Mouse (Mus musculus) hindbrain, embryonic 13.5 days (tissue): Measurements from ENCODE around the gene Itgam. TPM values are rescaled to one million over a fixed set of nuclear protein-coding genes. Genes with fewer than 3 reads are reported as not detected.
"Not testable (repeated sequence)": the region's sequence is repeated elsewhere in the genome, so short reads cannot be mapped to it uniquely, and the experiment has no call there.

Experiments
- ATAC-seq: fragments of 200-750 bp; cut with Nextera tagmentation; 2 replicates; pipeline ENCODE4 v1.8.0; 2017; ENCODE audit warnings: moderate TSS enrichment; ENCODE audit not compliant: low FRiP score
- H3K27ac ChIP-seq: fragments of 300-500 bp; sonication (generic); 2 replicates; pipeline ENCODE4 v1.5.1; 2015; ENCODE audit warnings: inconsistent platforms, mild to moderate bottlenecking, moderate library complexity
- H3K27me3 ChIP-seq: fragments of 300-500 bp; sonication (generic); 2 replicates; pipeline ENCODE4 v1.6.1; 2015; ENCODE audit warnings: mild to moderate bottlenecking, inconsistent platforms
- H3K36me3 ChIP-seq: fragments of 300-500 bp; sonication (generic); 2 replicates; pipeline ENCODE4 v1.6.1; 2015; ENCODE audit warnings: mild to moderate bottlenecking, inconsistent platforms
- H3K4me1 ChIP-seq: fragments of 300-500 bp; sonication (generic); replicated peaks from 2 replicates; pipeline ENCODE4 v1.6.1; 2015; ENCODE audit warnings: inconsistent platforms
- H3K4me2 ChIP-seq: fragments of 300-500 bp; sonication (generic); 2 replicates; pipeline ENCODE4 v1.6.1; 2015; ENCODE audit warnings: inconsistent platforms, mild to moderate bottlenecking, moderate library complexity
- H3K4me3 ChIP-seq: fragments of 300-500 bp; sonication (generic); 2 replicates; pipeline ENCODE4 v1.5.1; 2015; ENCODE audit warnings: mild to moderate bottlenecking, inconsistent platforms
- H3K9ac ChIP-seq: fragments of 300-500 bp; sonication (generic); 2 replicates; pipeline ENCODE4 v1.6.1; 2015; ENCODE audit warnings: mild to moderate bottlenecking, inconsistent platforms
- H3K9me3 ChIP-seq: fragments of 300-500 bp; sonication (generic); 2 replicates; pipeline ENCODE4 v1.6.1; 2016; ENCODE audit warnings: inconsistent platforms
- WGBS: fragments of 180-500 bp; shearing (Covaris S2); methylation state at CpG from one replicate; pipeline ENCODE4 v1.1.7; 2015; 5-methylcytosine and 5-hydroxymethylcytosine counted together
- polyA plus RNA-seq: library from polyadenylated mRNA; unstranded; fragments of >200 nt; fragmentation: Nextera tagmentation; extraction: Ambion mirVana; gene quantifications from 2 replicates; pipeline ENCODE4 v1.2.1, GENCODE M21; 2015

The Itgam gene
- 1.1 and 1.4 TPM in 2 replicates for polyA plus RNA-seq

- H3K4me2 ChIP-seq, result no peak within 1 kb of the TSS
- H3K9ac ChIP-seq, result no peak within 1 kb of the TSS
- no peak within 1 kb of the TSS for H3K27ac ChIP-seq
- 93% methylated on average over 7 of the region's 7 CpGs for WGBS
- ATAC-seq, result no peak
- no peak within 1 kb of the TSS for H3K4me3 ChIP-seq
- H3K9me3 ChIP-seq, result no peaks in the 10 kb centered on the region
- H3K27me3 ChIP-seq, result no peaks in the 10 kb centered on the region
- H3K36me3 ChIP-seq, result no peaks in the 10 kb centered on the region
- H3K4me1 ChIP-seq, result no peaks in the 10 kb centered on the region
These were observed at the start of gene Itgam, which contains the start of gene Gm49368 for GRCm38 (mm10) chr7:128062456-128062855. Gene Itgam (plus strand): TSS chr7:128062640. Gene Gm49368 (plus strand): TSS chr7:128062683.

DNA sequence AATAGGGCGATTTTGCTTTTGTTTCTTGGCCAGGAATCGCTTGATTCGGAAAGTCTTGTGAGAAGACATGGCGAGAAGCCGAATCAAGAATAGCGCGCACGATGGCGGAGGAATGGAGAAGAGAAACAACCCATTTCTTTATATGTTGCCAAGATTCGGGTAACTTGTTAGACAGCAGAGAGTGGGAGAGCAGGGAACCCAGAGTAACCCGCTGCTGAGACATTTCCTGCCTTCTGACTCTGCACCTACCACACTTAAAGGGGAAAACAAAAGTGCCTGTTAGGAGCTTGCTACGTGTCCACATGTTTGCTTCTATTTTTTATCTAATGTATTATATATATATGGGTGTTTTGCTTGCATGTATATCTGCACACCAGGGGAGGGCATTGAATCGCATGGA, 49.3 kb upstream of the Itgam start:
- 94% methylated on average over 13 of the region's 13 CpGs for WGBS
- no peak overlapping the region for H3K4me3 ChIP-seq
- H3K27ac ChIP-seq, result no peak overlapping the region
- no peaks in the 10 kb centered on the region for H3K27me3 ChIP-seq
- H3K9ac ChIP-seq, result no peak overlapping the region
- H3K4me1 ChIP-seq, result no peaks in the 10 kb centered on the region
- H3K36me3 ChIP-seq, result no peaks in the 10 kb centered on the region
- ATAC-seq, result no peak
- no peaks in the 10 kb centered on the region for H3K9me3 ChIP-seq
- H3K4me2 ChIP-seq, result no peak overlapping the region

GRCm38 (mm10) chr7:128016134-128016533, 46.3 kb upstream of the Itgam start:
- WGBS, result 91% methylated on average over 5 of the region's 5 CpGs
- not testable (repeated sequence) for H3K9ac ChIP-seq, H3K27me3 ChIP-seq, H3K9me3 ChIP-seq, H3K4me1 ChIP-seq, H3K4me2 ChIP-seq, ATAC-seq, H3K4me3 ChIP-seq, H3K27ac ChIP-seq, H3K36me3 ChIP-seq

- 92% methylated on average over 6 of the region's 6 CpGs for WGBS
- Histone ChIP-seq H3K4me3 (no peak overlapping the region), H3K9ac (no peak overlapping the region), H3K27ac (no peak overlapping the region), H3K4me2 (no peak overlapping the region), H3K9me3 (no peaks in the 10 kb centered on the region), H3K27me3 (no peaks in the 10 kb centered on the region), H3K4me1 (no peaks in the 10 kb centered on the region), H3K36me3 (no peaks in the 10 kb centered on the region)
- no peak for ATAC-seq
These were observed 45.8 kb upstream of the Itgam start for GRCm38 (mm10) chr7:128016650-128017049.

DNA sequence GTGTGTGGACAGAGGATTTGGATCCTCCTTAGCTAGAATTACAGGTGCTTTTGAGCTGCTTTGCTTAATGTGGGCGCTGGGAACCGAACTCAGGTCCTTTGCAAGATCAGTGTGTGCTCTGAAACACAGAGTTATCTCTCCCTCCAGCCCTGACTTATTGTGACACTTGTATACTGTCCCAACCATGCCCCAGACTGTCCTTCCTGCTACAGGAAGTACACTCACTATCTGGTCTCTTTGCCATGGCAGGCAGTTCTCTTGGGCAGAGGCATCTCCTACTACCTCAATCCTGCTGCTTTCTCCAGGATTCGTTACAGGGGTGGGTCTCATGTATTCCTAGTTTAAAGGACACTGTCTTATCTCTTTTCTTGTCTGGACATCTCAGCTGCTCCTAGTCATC, 44.2 kb upstream of the Itgam start:
- H3K4me2 ChIP-seq, result no peak overlapping the region
- 89% methylated on average over 3 of the region's 3 CpGs for WGBS
- H3K4me1 ChIP-seq, result no peaks in the 10 kb centered on the region
- H3K9me3 ChIP-seq, result no peaks in the 10 kb centered on the region
- H3K9ac ChIP-seq, result no peak overlapping the region
- H3K27me3 ChIP-seq, result no peaks in the 10 kb centered on the region
- no peak for ATAC-seq
- H3K27ac ChIP-seq, result no peak overlapping the region
- no peak overlapping the region for H3K4me3 ChIP-seq
- no peaks in the 10 kb centered on the region for H3K36me3 ChIP-seq

DNA sequence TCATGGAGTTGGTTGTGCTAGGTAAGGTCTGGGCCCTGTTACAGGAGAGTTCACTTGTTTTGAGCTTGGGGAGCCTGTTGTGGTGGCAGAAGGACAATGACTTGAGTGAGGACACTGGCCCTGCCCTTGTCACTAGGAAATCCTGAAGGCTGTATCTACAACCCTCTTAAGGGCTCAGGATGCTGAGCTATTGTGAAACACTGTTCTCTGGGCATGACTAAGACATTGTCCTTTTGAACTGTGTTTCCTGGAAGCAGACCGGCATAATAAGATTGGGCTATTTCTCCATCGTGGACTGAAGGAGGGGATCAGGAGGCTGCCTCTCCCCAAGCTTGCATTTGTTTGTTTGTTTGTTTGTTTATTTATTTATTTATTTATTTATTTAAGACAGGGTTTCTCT, 43.3 kb upstream of the Itgam start:
- no peaks in the 10 kb centered on the region for H3K9me3 ChIP-seq
- H3K27me3 ChIP-seq, result no peaks in the 10 kb centered on the region
- H3K36me3 ChIP-seq, result no peaks in the 10 kb centered on the region
- H3K4me3 ChIP-seq, result no peak overlapping the region
- no peaks in the 10 kb centered on the region for H3K4me1 ChIP-seq
- WGBS, result 90% methylated on average over 2 of the region's 2 CpGs
- ATAC-seq, result no peak
- H3K27ac ChIP-seq, result no peak overlapping the region
- no peak overlapping the region for H3K4me2 ChIP-seq
- no peak overlapping the region for H3K9ac ChIP-seq

- H3K4me3 ChIP-seq, result no peak overlapping the region
- WGBS, result 66% methylated on average over 8 of the region's 8 CpGs
These were observed 39.5 kb upstream of the Itgam start for GRCm38 (mm10) chr7:128022974-128023373.

GRCm38 (mm10) chr7:128023565-128023964, 38.9 kb upstream of the Itgam start:
- Histone ChIP-seq H3K9ac (no peak overlapping the region), H3K4me3 (no peak overlapping the region), H3K4me2 (no peak overlapping the region), H3K27ac (no peak overlapping the region), H3K27me3 (no peaks in the 10 kb centered on the region), H3K4me1 (no peaks in the 10 kb centered on the region), H3K36me3 (no peaks in the 10 kb centered on the region), H3K9me3 (no peaks in the 10 kb centered on the region)
- no peak for ATAC-seq
- 91% methylated on average over 4 of the region's 4 CpGs for whole genome bisulfite sequencing

More at GRCm38 (mm10) chr7:128022974-128023373, 39.5 kb upstream of the Itgam start:
- Histone ChIP-seq H3K4me2 (no peak overlapping the region), H3K27me3 (no peaks in the 10 kb centered on the region), H3K9ac (no peak overlapping the region), H3K9me3 (no peaks in the 10 kb centered on the region), H3K4me1 (no peaks in the 10 kb centered on the region), H3K27ac (no peak overlapping the region), H3K36me3 (no peaks in the 10 kb centered on the region)
- ATAC-seq, result no peak

DNA sequence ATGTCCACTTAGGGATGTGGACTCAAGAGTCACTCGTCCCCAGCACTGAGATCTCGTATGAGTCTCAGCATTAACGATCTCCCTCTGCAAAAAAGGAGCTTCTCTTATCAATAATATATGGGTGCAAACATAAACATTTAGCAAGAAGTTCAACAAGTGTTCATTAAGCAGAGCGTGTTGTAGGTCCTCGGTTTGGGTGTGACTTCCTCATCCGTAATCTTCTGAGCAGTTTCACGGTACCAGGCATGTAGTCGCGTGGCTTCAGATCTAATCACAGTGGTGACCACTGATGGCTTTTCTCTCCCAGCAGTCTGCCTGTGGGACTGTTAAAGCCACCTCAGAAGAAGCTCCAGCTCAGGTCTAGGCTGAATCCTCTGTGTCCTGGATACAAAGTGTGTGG, 38.1 kb upstream of the Itgam start:
- Histone ChIP-seq H3K27ac (no peak overlapping the region), H3K9ac (no peak overlapping the region), H3K36me3 (no peaks in the 10 kb centered on the region), H3K4me2 (no peak overlapping the region), H3K4me3 (no peak overlapping the region), H3K4me1 (no peaks in the 10 kb centered on the region), H3K9me3 (no peaks in the 10 kb centered on the region), H3K27me3 (no peaks in the 10 kb centered on the region)
- 95% methylated on average over 9 of the region's 9 CpGs for WGBS
- ATAC-seq, result no peak

DNA sequence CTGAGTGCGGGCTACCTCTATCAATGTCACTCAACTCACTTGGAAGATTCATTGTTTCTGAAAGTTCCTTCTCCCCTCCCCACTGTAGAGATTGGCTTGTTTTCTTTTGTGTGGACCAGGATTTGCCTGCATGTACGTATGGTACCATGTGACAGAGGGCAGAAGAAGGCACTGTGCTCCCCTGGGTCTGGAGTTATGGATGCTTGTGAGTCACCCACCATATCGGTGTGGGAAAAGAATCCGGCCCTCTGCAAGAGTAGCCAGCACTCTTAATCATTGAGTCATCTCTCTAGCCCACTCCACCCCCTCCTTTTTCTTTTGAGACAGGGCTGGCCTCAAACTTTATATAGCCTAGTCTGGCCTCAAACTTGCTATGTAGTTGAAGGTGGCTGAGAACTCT, 37.5 kb upstream of the Itgam start:
- no peaks in the 10 kb centered on the region for H3K4me1 ChIP-seq
- H3K4me2 ChIP-seq, result no peak overlapping the region
- H3K9me3 ChIP-seq, result no peaks in the 10 kb centered on the region
- no peak overlapping the region for H3K4me3 ChIP-seq
- no peaks in the 10 kb centered on the region for H3K36me3 ChIP-seq
- H3K9ac ChIP-seq, result no peak overlapping the region
- no peak for ATAC-seq
- WGBS, result 91% methylated on average over 4 of the region's 4 CpGs
- no peaks in the 10 kb centered on the region for H3K27me3 ChIP-seq
- no peak overlapping the region for H3K27ac ChIP-seq

- Histone ChIP-seq H3K4me1 (no peaks in the 10 kb centered on the region), H3K9ac (no peak overlapping the region), H3K9me3 (no peaks in the 10 kb centered on the region), H3K27ac (no peak overlapping the region), H3K36me3 (no peaks in the 10 kb centered on the region), H3K4me3 (no peak overlapping the region), H3K4me2 (no peak overlapping the region), H3K27me3 (no peaks in the 10 kb centered on the region)
- 85% methylated on average over 4 of the region's 4 CpGs for WGBS
- no peak for ATAC-seq
These were observed 37.1 kb upstream of the Itgam start for GRCm38 (mm10) chr7:128025381-128025780.

GRCm38 (mm10) chr7:128031403-128031976, 30.9 kb upstream of the Itgam start:
- no peaks in the 10 kb centered on the region for H3K27me3 ChIP-seq
- WGBS, result 43% methylated on average over 9 of the region's 9 CpGs
- no peaks in the 10 kb centered on the region for H3K4me1 ChIP-seq
- H3K27ac ChIP-seq, result no peak overlapping the region
- no peak overlapping the region for H3K4me3 ChIP-seq
- H3K36me3 ChIP-seq, result no peaks in the 10 kb centered on the region
- ATAC-seq, result no peak
- H3K4me2 ChIP-seq, result no peak overlapping the region
- no peak overlapping the region for H3K9ac ChIP-seq
- no peaks in the 10 kb centered on the region for H3K9me3 ChIP-seq

- H3K4me1 ChIP-seq, result no peaks in the 10 kb centered on the region
- H3K4me3 ChIP-seq, result no peak overlapping the region
- ATAC-seq, result no peak
- no peaks in the 10 kb centered on the region for H3K27me3 ChIP-seq
- no peak overlapping the region for H3K27ac ChIP-seq
- H3K4me2 ChIP-seq, result no peak overlapping the region
- H3K9ac ChIP-seq, result no peak overlapping the region
- H3K9me3 ChIP-seq, result no peaks in the 10 kb centered on the region
- no peaks in the 10 kb centered on the region for H3K36me3 ChIP-seq
- WGBS, result 89% methylated on average over 5 of the region's 5 CpGs
These were observed 30.0 kb upstream of the Itgam start for GRCm38 (mm10) chr7:128032290-128032988.
